Mouse (Mus musculus): ENCODE results near the gene Sec16a. TPM values are rescaled to one million over a fixed set of nuclear protein-coding genes. Genes with fewer than 3 reads are reported as not detected.

Sec16a gene
- 93.1 TPM for total RNA-seq (2023)

GRCm38 (mm10) chr2:26444946-26445665, at the start of gene Sec16a:
Gene Sec16a, minus strand, starts transcription at chr2:26445216.

GRCm38 (mm10) chr2:26408515-26409356, 36.3 kb downstream of the Sec16a start, which contains the start of gene Inpp5e:
Gene Inpp5e, minus strand, starts transcription at chr2:26409203.

GRCm38 (mm10) chr2:26389154-26389690, 55.8 kb downstream of the Sec16a start, which contains the start of the genes Entr1 and Pmpca:
Gene Entr1, minus strand, starts transcription at chr2:26389316.
Gene Pmpca, plus strand, starts transcription at chr2:26389339.

GRCm38 (mm10) chr2:26380131-26380771, 64.8 kb downstream of the Sec16a start, which contains the start of gene Snapc4:
Gene Snapc4, minus strand, starts transcription at chr2:26380653.

GRCm38 (mm10) chr2:26360772-26361171, 84.2 kb downstream of the Sec16a start, which contains the start of gene Card9:
Gene Card9, minus strand, starts transcription at chr2:26360918.

Other genes with a start within 250 kb of the Sec16a start
- gene Lhx3, start 236.9 kb downstream of the Sec16a start, total RNA-seq (2023) = not detected
- gene Qsox2, start 207.7 kb downstream of the Sec16a start, total RNA-seq (2023) = 6.4 TPM
- gene Ccdc187, start 150.7 kb downstream of the Sec16a start, total RNA-seq (2023) = not detected
- 25.9 TPM for gene Gpsm1, start 129.7 kb downstream of the Sec16a start, total RNA-seq (2023)
- 9.5 TPM for gene Dnlz, start 93.1 kb downstream of the Sec16a start, total RNA-seq (2023)
- gene Card9, start 84.3 kb downstream of the Sec16a start, total RNA-seq (2023) = 5.3 TPM
- 104 TPM for gene Snapc4, start 64.6 kb downstream of the Sec16a start, total RNA-seq (2023)
- gene Entr1, start 55.9 kb downstream of the Sec16a start, total RNA-seq (2023) = 124 TPM
- 76.4 TPM for gene Pmpca, start 55.9 kb downstream of the Sec16a start, total RNA-seq (2023)
- 22.7 TPM for gene Inpp5e, start 36.0 kb downstream of the Sec16a start, total RNA-seq (2023)
- gene Notch1, start 71.4 kb upstream of the Sec16a start, total RNA-seq (2023) = 110 TPM
- gene Egfl7, start 134.8 kb upstream of the Sec16a start, total RNA-seq (2023) = 0.70 TPM
- gene Gm20532, start 141.4 kb upstream of the Sec16a start, total RNA-seq (2023) = not detected
- 9.6 TPM for gene Agpat2, start 159.2 kb upstream of the Sec16a start, total RNA-seq (2023)
- gene Fam69b, start 183.2 kb upstream of the Sec16a start, total RNA-seq (2023) = 1.6 TPM
- gene Lcn4, start 226.1 kb upstream of the Sec16a start, total RNA-seq (2023) = 4.2 TPM